ENCODE assay signal across 8 mouse cellular contexts in genomic region chr8:69822386-69823191, GRCm38 (mm10). TPM values are rescaled to one million over a fixed set of nuclear protein-coding genes. Genes with fewer than 3 reads are reported as not detected.
DNase-seq lines count a peak whose midpoint lies in the region; ATAC-seq and TF ChIP-seq lines count a peak whose summit lies in the region.

Lpar2 (plus strand) TSS chr8:69822429.

- DNase-seq in adrenal gland, adult (ENCODE audit: inconsistent age in 2 of 2, low spot score in 1 of 2): peak; percentile 79 to 85
- DNase-seq in adrenal gland, postnatal 4 days (ENCODE audit: low spot score in 2 of 2): no peak
- DNase-seq in NIH3T3 (ENCODE audit: low read depth): peak; percentile 54
- DNase-seq in hindbrain, postnatal 0 days (ENCODE audit: low spot score): peak; percentile 82
- peak; percentile 71 for DNase-seq in thymus, postnatal 0 days (ENCODE audit: low spot score)

- peak within 1 kb of the TSS; percentile 81 for H3K4me2 ChIP-seq in hindbrain, postnatal 0 days (ENCODE audit: low read depth, low read length)
- H3K4me2 ChIP-seq in liver, embryonic 12.5 days: peak within 1 kb of the TSS; percentile 82
- peak within 1 kb of the TSS; percentile 67 for H3K4me2 ChIP-seq in myocyte (ENCODE audit: low read depth)

- peak within 1 kb of the TSS; percentile 64 for H3K9ac ChIP-seq in hindbrain, postnatal 0 days (replicated peaks; ENCODE audit: low read length)
- peak within 1 kb of the TSS; percentile 55 for H3K9ac ChIP-seq in liver, embryonic 12.5 days

- H3K9me3 ChIP-seq in hindbrain, postnatal 0 days (ENCODE audit: low read length): no peaks in the 10 kb centered on the region
- H3K9me3 ChIP-seq in liver, embryonic 12.5 days (replicated peaks): no peaks in the 10 kb centered on the region

- no peak for TF ChIP-seq CTCF in embryonic fibroblast, embryonic 13.5 days (IDR thresholded peaks at IDR 0.05; ENCODE audit: borderline replicate concordance, insufficient read depth, low read length)
- peak; percentile 42 for TF ChIP-seq CTCF in hindbrain, postnatal 0 days (IDR thresholded peaks at IDR 0.05; ENCODE audit: low read depth)

- WGBS in hindbrain, postnatal 0 days: 2% methylated on average over 29 of the region's 35 CpGs
- WGBS in liver, embryonic 12.5 days (ENCODE audit: insufficient replicate concordance): 5% methylated on average over 29 of the region's 35 CpGs

- peak; percentile 78 for ATAC-seq in hindbrain, postnatal 0 days
- peak; percentile 56 for ATAC-seq in liver, embryonic 12.5 days

- H3ac ChIP-seq in myocyte (ENCODE audit: control insufficient read depth, insufficient read length): no peak within 1 kb of the TSS

- H3K36me3 ChIP-seq in hindbrain, postnatal 0 days (ENCODE audit: insufficient read depth, low read length): peaks cover 20% of the 10 kb centered on the region; the same call in 1 of the 2 replicates
- H3K36me3 ChIP-seq in liver, embryonic 12.5 days: peaks cover 25% of the 10 kb centered on the region
- peaks cover 3% of the 10 kb centered on the region for H3K36me3 ChIP-seq in myocyte (ENCODE audit: control insufficient read depth, insufficient read depth)

- no peaks in the 10 kb centered on the region for H3K27me3 ChIP-seq in hindbrain, postnatal 0 days (ENCODE audit: insufficient read depth, low read length)
- 0 out of 2 replicates have a peak, but pooled peaks cover 4% of the 10 kb centered on the region for H3K27me3 ChIP-seq in liver, embryonic 12.5 days (replicated peaks)
- no peaks in the 10 kb centered on the region for H3K27me3 ChIP-seq in myocyte (ENCODE audit: control insufficient read depth, insufficient read depth, insufficient read length)

- no peak within 1 kb of the TSS; the same call in 1 of the 2 replicates for H3K27ac ChIP-seq in embryonic fibroblast, embryonic 13.5 days (ENCODE audit: insufficient read depth, low read length)
- peak within 1 kb of the TSS; percentile 79 for H3K27ac ChIP-seq in hindbrain, postnatal 0 days
- H3K27ac ChIP-seq in liver, embryonic 12.5 days: 0 out of 2 replicates have a peak within 1 kb of the TSS, but pooled peaks have one; percentile 27

- H3K4me1 ChIP-seq in embryonic fibroblast, embryonic 13.5 days (ENCODE audit: control insufficient read depth, insufficient read depth, low read length): no peaks in the 10 kb centered on the region; the same call in 1 of the 2 replicates
- peaks cover 13% of the 10 kb centered on the region for H3K4me1 ChIP-seq in hindbrain, postnatal 0 days (ENCODE audit: insufficient read depth, low read length)
- H3K4me1 ChIP-seq in liver, embryonic 12.5 days: peaks cover 25% of the 10 kb centered on the region

- peak within 1 kb of the TSS; percentile 59 for H3K4me3 ChIP-seq in embryonic fibroblast, embryonic 13.5 days (ENCODE audit: insufficient read depth, low read length)
- H3K4me3 ChIP-seq in hindbrain, postnatal 0 days (ENCODE audit: low read length): peak within 1 kb of the TSS; percentile 59
- peak within 1 kb of the TSS; percentile 58 for H3K4me3 ChIP-seq in liver, embryonic 12.5 days
- H3K4me3 ChIP-seq in myocyte: peak within 1 kb of the TSS; percentile 12

- H3K79me2 ChIP-seq in myocyte (ENCODE audit: control insufficient read depth, insufficient read depth): no peaks in the 10 kb centered on the region

- TF ChIP-seq POLR2A in embryonic fibroblast, embryonic 13.5 days (IDR thresholded peaks at IDR 0.05; ENCODE audit: low read depth, low read length): peak; percentile 67
- TF ChIP-seq POLR2A in myocyte (IDR thresholded peaks at IDR 0.05; ENCODE audit: insufficient read length, low read depth): no peak

TF ChIP-seq in myocyte, 11 proteins besides CTCF, POLR2A, EP300 and RAD21:
- TF ChIP-seq SRF (IDR thresholded peaks at IDR 0.05; ENCODE audit: control insufficient read depth, insufficient read length, low read depth) (no peak), TCF12 (IDR thresholded peaks at IDR 0.05; ENCODE audit: insufficient read depth, poor library complexity, severe bottlenecking) (no peak), POLR2AphosphoS2 (IDR thresholded peaks at IDR 0.05; ENCODE audit: insufficient read length, low read depth) (no peak), MYOD1 (IDR thresholded peaks at IDR 0.05; ENCODE audit: control insufficient read depth in 1 of 3, insufficient read length in 2 of 3, low read depth in 2 of 3) (no peak), TCF3 (IDR thresholded peaks at IDR 0.05; ENCODE audit: insufficient read length, low read depth) (no peak), E2F4 (IDR thresholded peaks at IDR 0.05; ENCODE audit: insufficient read depth) (no peak), MYOG (IDR thresholded peaks at IDR 0.05; ENCODE audit: control insufficient read depth in 1 of 3, insufficient read depth in 1 of 3, insufficient read length in 2 of 3, low read depth in 2 of 3) (no peak), CEBPB (IDR thresholded peaks at IDR 0.05; ENCODE audit: insufficient read depth, poor library complexity, severe bottlenecking) (no peak), MAX (IDR thresholded peaks at IDR 0.05; ENCODE audit: low read depth) (no peak), USF1 (IDR thresholded peaks at IDR 0.05; ENCODE audit: low read depth) (no peak), REST (IDR thresholded peaks at IDR 0.05; ENCODE audit: insufficient read depth, insufficient read length) (no peak)
TF ChIP-seq in myocyte: peak in this region for 0.

RNA-seq across cellular contexts. Expression of gene Lpar2, which starts in this region (rescaled TPM):
- 1 to 10 TPM; 2.8 to 3.8 TPM for total RNA-seq in adrenal gland, postnatal 4 days (2021)
- polyA plus RNA-seq in embryonic fibroblast, embryonic 13.5 days (2011; ENCODE audit: insufficient read length, low read depth, missing spikeins): 2.9 and 4.0 TPM in 2 replicates
- 5.2 and 5.4 TPM in 2 replicates for total RNA-seq in hindbrain, postnatal 0 days (2014; rRNA removed)
- polyA plus RNA-seq in hindbrain, postnatal 0 days (2015; fragmentation: Nextera tagmentation; extraction: Ambion mirVana): 0.45 and 0.50 TPM in 2 replicates
- polyA plus RNA-seq in liver, embryonic 12.5 days (2016; fragmentation: Nextera tagmentation; extraction: Ambion mirVana): 0.12 and 0.20 TPM in 2 replicates
- 0.12 TPM for polyA plus RNA-seq in myocyte (2012; fragmentation: generic; extraction: Trizol)
- polyA plus RNA-seq in thymus, postnatal 0 days (2015; fragmentation: Nextera tagmentation; extraction: Ambion mirVana): 0.31 and 0.53 TPM in 2 replicates

Comparison
In these comparisons a context has a peak if more than half of its experiments do, and no peak if none do; other contexts are left out.
1. DNase-seq: peak in adrenal gland, adult (2 of 2), NIH3T3 (single experiment) and hindbrain, postnatal 0 days (single experiment); none in adrenal gland, postnatal 4 days (0 of 2).
2. Peak in ATAC-seq, H3K4me3 ChIP-seq, H3K27ac ChIP-seq, H3K9ac ChIP-seq and H3K4me2 ChIP-seq in liver, embryonic 12.5 days; RNA of the gene not detected or under 1 TPM.
3. Peak in DNase-seq in thymus, postnatal 0 days; RNA of the gene not detected or under 1 TPM.
4. Peak in every context shown above with its lines, with median percentiles within 50 percentile points of each other: H3K4me3 ChIP-seq and H3K4me2 ChIP-seq.